Mouse (Mus musculus) layer of hippocampus, adult 8-10 months (tissue): ENCODE results near the gene 1700001P01Rik. TPM values are rescaled to one million over a fixed set of nuclear protein-coding genes. Genes with fewer than 3 reads are reported as not detected.
A peak's percentile ranks its signal among the peaks of the same experiment; 100 is the strongest.

Experiments
- DNase-seq, 2 experiments: peaks; one replicate each; pipeline ENCODE4 v3.0.0; 2022; ENCODE audit warnings: low spot score in 2 of 2
- total RNA-seq, 4 experiments: library from RNA; stranded (reverse); gene quantifications; 2 replicates each; pipeline ENCODE4 v1.2.4; 2022

Gene 1700001P01Rik
- total RNA-seq, 4 experiments from 2014 or later = 0.93 to 1.4 (median 0.98) TPM; not detected in 1

- no peak for DNase-seq
Measured at GRCm38 (mm10) chr11:97810356-97810755, 34.6 kb upstream of the 1700001P01Rik start.

- no peak for DNase-seq
Measured at GRCm38 (mm10) chr11:97809235-97810121, 33.8 kb upstream of the 1700001P01Rik start.

- DNase-seq = no peak
Measured at GRCm38 (mm10) chr11:97808621-97809234, 33.0 kb upstream of the 1700001P01Rik start.

GRCm38 (mm10) chr11:97808093-97808492 is 32.4 kb upstream of the 1700001P01Rik start:
- no peak for DNase-seq

GRCm38 (mm10) chr11:97807626-97808025 is 31.9 kb upstream of the 1700001P01Rik start:
- no peak for DNase-seq

- DNase-seq = no peak
Measured at GRCm38 (mm10) chr11:97806613-97806964, 30.9 kb upstream of the 1700001P01Rik start.

- DNase-seq = no peak
Measured at GRCm38 (mm10) chr11:97805662-97806612, 30.2 kb upstream of the 1700001P01Rik start.

GRCm38 (mm10) chr11:97804841-97805661 is 29.3 kb upstream of the 1700001P01Rik start:
- DNase-seq = no peak

GRCm38 (mm10) chr11:97803847-97804246 is 28.1 kb upstream of the 1700001P01Rik start:
- DNase-seq = no peak

- DNase-seq = no peak
Measured at GRCm38 (mm10) chr11:97802495-97802894, 26.8 kb upstream of the 1700001P01Rik start.

- no peak for DNase-seq
Measured at GRCm38 (mm10) chr11:97802194-97802470, 26.4 kb upstream of the 1700001P01Rik start.

GRCm38 (mm10) chr11:97801409-97802193 is 25.9 kb upstream of the 1700001P01Rik start:
- no peak for DNase-seq

GRCm38 (mm10) chr11:97800691-97801408 is 25.1 kb upstream of the 1700001P01Rik start:
- no peak for DNase-seq

- no peak for DNase-seq
Measured at GRCm38 (mm10) chr11:97799994-97800690, 24.4 kb upstream of the 1700001P01Rik start.

- DNase-seq = peak; percentile 73 to 85
Measured at GRCm38 (mm10) chr11:97799146-97799993, 23.7 kb upstream of the 1700001P01Rik start.

- DNase-seq = peak; percentile 89 to 94
Measured at GRCm38 (mm10) chr11:97798782-97799145, 23.0 kb upstream of the 1700001P01Rik start, which contains the start of gene Lasp1. Lasp1 (plus strand) TSS chr11:97799000.

GRCm38 (mm10) chr11:97798083-97798435 is 22.3 kb upstream of the 1700001P01Rik start:
- DNase-seq = no peak
